Mouse (Mus musculus) layer of hippocampus, postnatal 25 days (tissue): ENCODE measurements around the gene Far1. TPM values are rescaled to one million over a fixed set of nuclear protein-coding genes. Genes with fewer than 3 reads are reported as not detected.

Experiments
- total RNA-seq, 2 experiments: library from RNA; stranded (reverse); gene quantifications; 2 replicates each; pipeline ENCODE4 v1.2.3; 2021

Far1 gene
- total RNA-seq, 2 experiments from 2014 or later: 95.7 to 112 TPM

Other genes with a start within 250 kb of the Far1 start
- 10 to 100 TPM; 59.3 to 66.3 TPM for gene Btbd10, start 144.4 kb upstream of the Far1 start, total RNA-seq
- gene Pth, start 125.3 kb upstream of the Far1 start, total RNA-seq: not detected